Mouse (Mus musculus): Measurements from ENCODE around the gene Fanci. TPM values are rescaled to one million over a fixed set of nuclear protein-coding genes. Genes with fewer than 3 reads are reported as not detected.
A peak's percentile ranks its signal among the peaks of the same experiment; 100 is the strongest.

Fanci gene
- polyA plus RNA-seq, 1 experiment from 2014 or later, result 25.5 TPM

DNA sequence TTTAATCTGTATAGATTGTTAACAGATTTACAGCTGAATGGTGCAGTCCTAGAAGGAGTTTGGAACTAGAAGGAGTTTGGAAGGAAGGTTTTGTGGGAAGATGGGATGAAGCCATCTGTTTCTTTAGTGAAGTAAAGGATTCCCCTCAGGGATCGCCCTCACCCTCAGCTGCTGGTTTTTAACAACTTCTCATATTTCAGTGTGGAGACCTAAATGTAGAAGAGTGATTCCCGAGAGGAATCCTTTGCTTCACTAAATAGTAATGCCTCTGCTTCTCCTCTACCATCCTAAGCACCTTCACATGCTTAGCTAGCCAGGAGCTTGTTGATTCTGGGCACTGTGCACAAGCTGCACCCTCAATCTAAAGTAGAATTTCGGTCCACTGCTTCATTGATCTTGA, 258 bp upstream of the Fanci start:
- no peak for DNase-seq (ENCODE audit: extremely low spot score, low spot score)
- Histone ChIP-seq H3K27me3 (ENCODE audit: poor library complexity, severe bottlenecking) (0 out of 2 replicates have a peak, but pooled peaks cover 4% of the 10 kb centered on the region), H3K9me3 (no peaks in the 10 kb centered on the region), H3K36me3 (replicated peaks) (peaks cover 7% of the 10 kb centered on the region), H3K4me3 (peak overlapping the region; percentile 74), H3K4me1 (peaks cover 58% of the 10 kb centered on the region), H3K27ac (peak overlapping the region; percentile 98)
- WGBS, result 11% methylated on average over 3 of the region's 3 CpGs

DNA sequence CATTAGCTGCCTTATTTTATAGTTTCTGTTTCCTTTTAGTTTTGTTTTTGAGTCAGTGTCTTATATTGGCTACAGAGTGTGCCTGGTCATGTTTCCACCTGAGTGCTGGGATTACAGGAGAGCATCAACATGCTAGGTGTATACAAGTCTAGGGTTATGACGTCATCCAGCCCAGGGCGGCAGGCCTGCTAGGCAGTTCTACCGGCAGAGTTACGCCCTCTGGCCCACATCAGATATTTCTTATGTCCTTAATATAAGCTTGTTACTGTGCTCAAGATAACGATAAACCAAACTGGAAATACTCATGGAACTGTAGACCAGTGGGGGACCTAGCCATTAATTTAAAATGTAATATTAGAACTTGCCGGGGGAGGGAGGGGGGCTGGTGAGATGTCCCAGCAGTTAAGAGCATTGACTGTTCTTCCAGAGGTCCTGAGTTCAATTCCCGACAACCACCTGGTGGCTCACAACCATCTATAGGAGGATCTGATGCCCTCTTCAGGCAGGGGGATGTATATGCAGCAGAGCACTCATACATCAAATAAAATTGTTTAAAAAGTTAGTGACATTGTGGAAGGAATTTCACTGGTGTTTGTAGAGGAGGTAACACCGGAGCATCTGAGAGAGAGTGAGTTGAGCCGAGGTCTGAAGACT, 1.3 kb downstream of the Fanci start:
- WGBS, result 66% methylated on average over 9 of the region's 9 CpGs
- no peak for DNase-seq (ENCODE audit: extremely low spot score, low spot score)
- H3K9me3 ChIP-seq, result no peaks in the 10 kb centered on the region
- H3K4me3 ChIP-seq, result peak overlapping the region; percentile 74
- H3K27me3 ChIP-seq (ENCODE audit: poor library complexity, severe bottlenecking), result no peaks in the 10 kb centered on the region
- H3K4me1 ChIP-seq, result peaks cover 43% of the 10 kb centered on the region
- H3K27ac ChIP-seq, result peak overlapping the region; percentile 98
- H3K36me3 ChIP-seq (replicated peaks), result peaks cover 19% of the 10 kb centered on the region

DNA sequence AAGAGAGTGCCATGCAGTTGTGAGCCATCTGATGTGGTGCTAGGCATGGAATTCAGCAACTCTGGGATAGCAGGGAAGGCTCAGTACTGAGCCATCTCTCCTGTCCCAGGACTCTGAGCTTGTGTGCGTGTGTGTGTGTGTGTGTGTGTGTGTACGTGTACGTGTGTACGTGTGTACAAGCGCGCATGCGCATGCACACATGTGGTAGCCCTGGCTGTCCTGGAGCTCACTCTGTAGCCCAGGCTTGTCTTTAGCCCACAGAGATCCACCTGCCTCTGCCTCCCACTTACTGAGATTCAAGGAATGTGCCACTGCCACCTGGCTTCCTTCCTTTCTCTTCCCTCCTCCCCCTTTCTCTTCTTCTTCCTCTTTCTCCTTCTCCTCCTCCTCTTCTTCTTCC, 2.2 kb downstream of the Fanci start:
- no peaks in the 10 kb centered on the region for H3K27me3 ChIP-seq (ENCODE audit: poor library complexity, severe bottlenecking)
- DNase-seq (ENCODE audit: extremely low spot score, low spot score), result no peak
- peaks cover 22% of the 10 kb centered on the region for H3K36me3 ChIP-seq (replicated peaks)
- no peak overlapping the region for H3K27ac ChIP-seq
- no peaks in the 10 kb centered on the region for H3K9me3 ChIP-seq
- H3K4me1 ChIP-seq, result peaks cover 33% of the 10 kb centered on the region
- no peak overlapping the region for H3K4me3 ChIP-seq
- 96% methylated on average over 7 of the region's 7 CpGs for WGBS

DNA sequence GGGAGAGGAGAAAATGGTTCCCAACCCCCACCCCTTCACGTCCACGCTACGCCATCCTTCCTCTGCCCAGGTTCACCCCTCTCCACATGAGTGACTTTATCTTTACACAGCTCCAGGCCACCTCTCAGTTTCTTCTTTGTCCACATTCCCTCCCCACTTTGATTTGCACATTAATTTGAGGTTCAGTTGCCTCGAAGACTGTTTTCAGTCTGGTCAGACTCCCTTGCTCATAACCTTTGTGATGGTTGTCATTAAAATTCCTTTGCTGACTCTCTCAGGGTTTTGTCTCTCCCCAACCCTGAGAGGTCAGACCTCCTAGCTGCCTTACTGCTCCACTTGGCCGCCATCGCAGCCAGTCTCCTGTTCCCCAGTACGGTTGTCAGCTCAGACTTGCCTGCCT, 2.9 kb downstream of the Fanci start:
- H3K36me3 ChIP-seq (replicated peaks), result peaks cover 28% of the 10 kb centered on the region
- no peak overlapping the region for H3K27ac ChIP-seq
- DNase-seq (ENCODE audit: extremely low spot score, low spot score), result no peak
- H3K4me3 ChIP-seq, result no peak overlapping the region
- peaks cover 33% of the 10 kb centered on the region for H3K4me1 ChIP-seq
- WGBS, result 67% methylated on average over 7 of the region's 7 CpGs
- no peaks in the 10 kb centered on the region for H3K27me3 ChIP-seq (ENCODE audit: poor library complexity, severe bottlenecking)
- no peaks in the 10 kb centered on the region for H3K9me3 ChIP-seq

DNA sequence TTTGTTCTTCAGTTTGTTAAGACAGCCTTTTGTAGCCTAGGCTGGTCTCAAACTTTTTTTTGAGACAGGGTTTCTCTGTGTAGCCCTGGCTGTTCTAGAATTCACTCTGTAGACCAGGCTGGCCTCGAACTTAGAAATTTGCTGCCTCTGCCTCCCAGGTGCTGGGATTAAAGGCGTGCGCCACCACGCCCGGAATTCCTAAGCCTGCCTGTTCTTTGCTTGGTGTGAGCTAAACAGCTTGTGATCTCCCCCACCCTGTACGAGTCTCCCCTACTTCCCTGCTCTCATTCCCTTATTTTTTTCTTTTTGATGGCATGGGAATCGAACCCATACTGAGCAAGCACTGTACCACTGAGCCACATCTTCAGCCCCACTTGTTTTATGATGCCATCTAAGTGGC, 3.5 kb downstream of the Fanci start:
- no peak for DNase-seq (ENCODE audit: extremely low spot score, low spot score)
- no peaks in the 10 kb centered on the region for H3K27me3 ChIP-seq (ENCODE audit: poor library complexity, severe bottlenecking)
- H3K4me3 ChIP-seq, result no peak overlapping the region
- H3K4me1 ChIP-seq, result peaks cover 33% of the 10 kb centered on the region
- 87% methylated on average over 7 of the region's 7 CpGs for WGBS
- no peaks in the 10 kb centered on the region for H3K9me3 ChIP-seq
- H3K36me3 ChIP-seq (replicated peaks), result peaks cover 33% of the 10 kb centered on the region
- H3K27ac ChIP-seq, result no peak overlapping the region

DNA sequence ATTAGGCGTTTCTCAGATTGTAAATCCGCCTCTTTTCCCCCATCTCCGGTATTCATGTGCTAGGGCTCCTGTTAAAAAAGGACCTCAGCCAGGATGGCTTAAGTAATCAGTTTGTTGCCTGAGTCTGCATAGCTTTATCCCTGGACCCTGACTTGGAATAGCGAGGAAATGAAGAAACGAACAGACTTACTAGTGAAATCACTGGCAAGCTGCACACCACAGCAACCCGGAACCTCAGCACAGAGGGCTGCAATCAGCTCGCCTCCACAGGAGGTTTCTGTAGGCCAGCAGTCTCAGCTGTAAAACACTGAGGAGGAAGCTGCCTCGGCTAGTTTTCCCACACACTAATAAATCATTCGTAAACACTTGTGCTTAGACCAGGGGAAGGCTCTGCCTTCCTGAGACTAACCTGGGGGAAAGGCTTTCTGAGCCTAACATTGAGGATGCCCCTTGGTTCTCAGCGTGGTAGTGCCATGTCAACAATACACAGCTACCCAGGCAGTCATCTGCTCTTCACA, 5.8 kb downstream of the Fanci start:
- 93% methylated on average over 10 of the region's 10 CpGs for WGBS
- H3K36me3 ChIP-seq (replicated peaks), result peaks cover 47% of the 10 kb centered on the region
- no peak overlapping the region for H3K27ac ChIP-seq
- no peaks in the 10 kb centered on the region for H3K9me3 ChIP-seq
- no peaks in the 10 kb centered on the region for H3K27me3 ChIP-seq (ENCODE audit: poor library complexity, severe bottlenecking)
- DNase-seq (ENCODE audit: extremely low spot score, low spot score), result no peak
- H3K4me3 ChIP-seq, result no peak overlapping the region
- H3K4me1 ChIP-seq, result peaks cover 25% of the 10 kb centered on the region

DNA sequence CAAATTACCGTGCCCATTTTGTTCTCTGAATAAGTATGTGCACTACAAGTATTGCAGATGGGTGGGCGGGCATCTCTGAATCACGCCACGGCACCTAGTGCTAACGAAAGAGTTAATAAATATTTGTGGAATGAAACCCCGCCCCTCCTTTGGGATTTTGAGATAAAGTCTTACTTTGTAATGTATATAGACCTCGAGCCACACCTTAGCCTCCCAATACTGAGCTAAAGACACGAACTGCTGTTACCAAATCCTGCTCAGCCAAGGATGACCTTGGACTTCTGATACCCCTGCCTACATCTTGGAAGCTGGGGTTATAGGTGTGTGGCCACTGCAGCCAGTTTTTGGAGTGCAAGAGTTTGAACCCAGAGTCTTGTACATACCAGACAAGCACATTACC, 6.7 kb downstream of the Fanci start:
- H3K27me3 ChIP-seq (ENCODE audit: poor library complexity, severe bottlenecking), result no peaks in the 10 kb centered on the region
- no peak for DNase-seq (ENCODE audit: extremely low spot score, low spot score)
- H3K4me3 ChIP-seq, result no peak overlapping the region
- no peaks in the 10 kb centered on the region for H3K9me3 ChIP-seq
- no peak overlapping the region for H3K27ac ChIP-seq
- H3K36me3 ChIP-seq (replicated peaks), result peaks cover 56% of the 10 kb centered on the region
- H3K4me1 ChIP-seq, result peaks cover 16% of the 10 kb centered on the region
- 93% methylated on average over 8 of the region's 8 CpGs for WGBS

DNA sequence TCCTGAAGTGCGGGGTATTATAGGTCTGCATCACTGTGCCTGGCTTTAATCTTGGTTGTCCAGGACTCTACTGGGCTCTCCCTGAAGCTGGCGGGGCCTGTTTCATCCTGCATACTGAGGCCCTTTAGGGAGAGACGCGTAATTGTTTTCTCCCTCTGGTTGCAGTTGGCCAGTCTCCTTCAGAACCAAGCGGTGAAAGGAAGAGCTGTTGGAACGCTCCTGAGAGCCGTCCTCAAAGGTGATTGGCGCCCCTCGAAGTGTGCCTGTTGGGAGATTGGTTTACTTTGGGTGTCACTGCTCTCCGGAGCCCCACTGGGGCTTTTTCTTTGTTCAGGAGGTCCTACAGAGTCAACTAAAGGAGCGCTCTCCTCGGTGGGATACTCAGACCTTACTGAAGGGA, 7.2 kb downstream of the Fanci start:
- H3K27me3 ChIP-seq (ENCODE audit: poor library complexity, severe bottlenecking), result no peaks in the 10 kb centered on the region
- no peaks in the 10 kb centered on the region for H3K9me3 ChIP-seq
- 78% methylated on average over 12 of the region's 12 CpGs for WGBS
- H3K4me1 ChIP-seq, result peaks cover 13% of the 10 kb centered on the region
- no peak for DNase-seq (ENCODE audit: extremely low spot score, low spot score)
- peaks cover 58% of the 10 kb centered on the region for H3K36me3 ChIP-seq (replicated peaks)
- H3K27ac ChIP-seq, result no peak overlapping the region
- no peak overlapping the region for H3K4me3 ChIP-seq

DNA sequence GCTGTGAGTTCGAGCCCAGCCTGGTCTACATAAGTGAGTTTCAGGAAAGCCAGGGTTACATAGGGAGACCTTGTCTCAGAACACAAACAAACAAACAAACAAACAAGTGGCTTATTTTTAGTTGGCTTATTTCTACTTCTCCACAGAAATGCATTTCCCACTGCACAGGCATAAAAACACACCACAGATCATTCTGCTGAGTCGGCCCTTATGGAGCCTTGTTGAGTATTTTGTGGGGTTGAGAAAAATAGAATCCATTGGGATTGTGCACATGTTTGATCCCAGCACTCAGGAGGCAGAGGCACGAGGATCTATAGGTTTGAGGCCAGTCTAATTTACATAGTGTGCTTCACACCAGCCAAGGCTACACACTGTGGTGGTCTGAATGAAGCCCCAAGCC, 8.6 kb downstream of the Fanci start:
- WGBS, result 90% methylated on average over 3 of the region's 3 CpGs
- Histone ChIP-seq H3K36me3 (replicated peaks) (peaks cover 59% of the 10 kb centered on the region), H3K9me3 (no peaks in the 10 kb centered on the region), H3K27ac (no peak overlapping the region), H3K27me3 (ENCODE audit: poor library complexity, severe bottlenecking) (no peaks in the 10 kb centered on the region), H3K4me1 (no peaks in the 10 kb centered on the region), H3K4me3 (no peak overlapping the region)
- DNase-seq (ENCODE audit: extremely low spot score, low spot score), result no peak

DNA sequence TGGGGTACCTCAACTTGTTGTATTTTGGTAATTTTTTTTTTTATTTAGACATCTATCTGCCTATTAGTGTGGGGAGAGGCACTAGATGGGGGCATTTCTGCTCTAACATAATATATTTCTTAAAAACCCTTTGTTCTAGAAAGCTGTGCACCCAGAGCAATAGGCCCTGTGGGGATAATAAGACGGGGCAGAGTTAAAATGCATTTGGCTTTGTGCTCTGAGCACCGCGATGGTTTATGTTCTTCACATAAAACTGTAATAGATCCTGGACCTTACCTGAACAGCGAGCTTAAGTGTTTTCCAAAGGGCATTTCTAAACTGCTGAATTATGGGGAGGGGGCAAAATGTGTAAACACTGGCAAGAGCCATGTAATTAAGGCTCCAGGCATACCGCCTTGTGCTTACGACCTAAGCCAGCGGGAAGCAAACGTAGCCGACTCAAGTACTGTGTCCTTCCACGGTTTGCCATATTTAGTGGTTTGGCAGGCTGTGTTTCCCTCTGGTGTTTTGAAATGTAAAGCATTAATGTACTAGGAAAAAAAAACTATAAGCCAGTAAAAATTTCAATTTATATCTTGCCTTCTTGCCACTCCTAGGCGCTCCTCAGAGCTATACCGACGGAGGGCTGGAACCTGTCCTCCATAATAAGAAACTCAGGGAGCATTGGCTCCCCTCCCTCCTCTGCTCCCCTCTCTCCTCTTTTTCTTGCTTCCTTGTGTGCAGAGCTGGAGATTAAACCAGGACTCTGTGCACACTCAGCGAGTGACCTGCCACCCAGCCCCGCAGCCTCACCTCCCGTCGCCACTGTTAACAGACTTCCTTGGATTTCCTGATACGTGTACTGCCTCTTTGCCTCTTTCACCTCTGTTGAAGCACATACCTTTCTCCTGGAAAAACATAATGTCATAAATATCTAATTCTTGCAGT, 23.0 kb downstream of the Fanci start:
- WGBS, result 92% methylated on average over 18 of the region's 18 CpGs

DNA sequence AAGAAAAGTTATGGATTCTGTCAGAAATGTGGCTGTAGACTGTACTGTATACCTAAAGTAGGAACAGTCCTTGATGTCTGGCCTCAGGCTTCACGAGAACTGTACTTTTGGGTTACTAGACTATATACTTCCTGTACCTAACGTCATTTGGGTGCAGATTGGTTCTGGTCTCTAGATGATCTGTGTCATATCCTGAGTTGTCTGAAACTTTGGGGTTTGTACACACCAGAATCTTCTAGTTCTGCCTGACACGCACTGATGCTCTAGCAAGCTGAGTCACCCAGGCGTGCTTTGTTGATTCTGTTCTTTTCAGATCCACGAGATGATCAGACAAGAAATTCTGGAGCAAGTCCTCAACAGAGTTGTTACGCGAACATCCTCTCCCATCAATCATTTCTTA, 28.2 kb downstream of the Fanci start:
- H3K36me3 ChIP-seq (replicated peaks), result peaks cover 80% of the 10 kb centered on the region
- WGBS, result 92% methylated on average over 7 of the region's 7 CpGs
- H3K4me3 ChIP-seq, result no peak overlapping the region

More for the DNA sequence above, 23.0 kb downstream of the Fanci start:
- H3K4me3 ChIP-seq, result no peak overlapping the region
- peaks cover 62% of the 10 kb centered on the region for H3K36me3 ChIP-seq (replicated peaks)
- H3K27ac ChIP-seq, result no peak overlapping the region
- H3K4me1 ChIP-seq, result 0 out of 2 replicates have a peak, but pooled peaks cover 4% of the 10 kb centered on the region
- no peak for DNase-seq (ENCODE audit: extremely low spot score, low spot score)
- H3K9me3 ChIP-seq, result no peaks in the 10 kb centered on the region
- H3K27me3 ChIP-seq (ENCODE audit: poor library complexity, severe bottlenecking), result no peaks in the 10 kb centered on the region

DNA sequence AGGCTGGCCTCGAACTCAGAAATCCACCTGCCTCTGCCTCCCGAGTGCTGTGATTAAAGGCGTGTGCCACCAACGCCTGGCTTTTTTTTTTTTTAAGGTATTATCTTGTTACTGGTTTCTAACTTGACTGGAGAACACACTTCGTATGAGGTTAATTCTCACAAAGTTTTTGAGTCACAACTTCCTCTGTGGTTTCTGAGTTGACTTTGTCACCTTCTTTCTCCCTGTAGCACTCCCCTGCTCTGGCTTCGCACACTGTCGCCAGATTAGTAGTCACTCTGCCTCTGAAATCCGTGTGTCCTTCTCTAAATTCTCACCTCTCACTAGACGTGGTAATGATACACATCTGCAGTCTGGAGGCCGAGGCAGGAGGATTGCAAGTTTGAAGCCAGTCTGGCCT, 31.1 kb downstream of the Fanci start:
- DNase-seq (ENCODE audit: extremely low spot score, low spot score), result no peak
- Histone ChIP-seq H3K4me3 (no peak overlapping the region), H3K9me3 (no peaks in the 10 kb centered on the region), H3K27ac (no peak overlapping the region), H3K36me3 (replicated peaks) (peaks cover 81% of the 10 kb centered on the region), H3K4me1 (peaks cover 4% of the 10 kb centered on the region; the same call in 1 of the 2 replicates), H3K27me3 (ENCODE audit: poor library complexity, severe bottlenecking) (no peaks in the 10 kb centered on the region)
- 92% methylated on average over 10 of the region's 10 CpGs for WGBS

More for the DNA sequence above, 28.2 kb downstream of the Fanci start:
- no peak overlapping the region for H3K27ac ChIP-seq
- no peak for DNase-seq (ENCODE audit: extremely low spot score, low spot score)
- H3K27me3 ChIP-seq (ENCODE audit: poor library complexity, severe bottlenecking), result no peaks in the 10 kb centered on the region
- H3K4me1 ChIP-seq, result no peaks in the 10 kb centered on the region
- no peaks in the 10 kb centered on the region for H3K9me3 ChIP-seq

DNA sequence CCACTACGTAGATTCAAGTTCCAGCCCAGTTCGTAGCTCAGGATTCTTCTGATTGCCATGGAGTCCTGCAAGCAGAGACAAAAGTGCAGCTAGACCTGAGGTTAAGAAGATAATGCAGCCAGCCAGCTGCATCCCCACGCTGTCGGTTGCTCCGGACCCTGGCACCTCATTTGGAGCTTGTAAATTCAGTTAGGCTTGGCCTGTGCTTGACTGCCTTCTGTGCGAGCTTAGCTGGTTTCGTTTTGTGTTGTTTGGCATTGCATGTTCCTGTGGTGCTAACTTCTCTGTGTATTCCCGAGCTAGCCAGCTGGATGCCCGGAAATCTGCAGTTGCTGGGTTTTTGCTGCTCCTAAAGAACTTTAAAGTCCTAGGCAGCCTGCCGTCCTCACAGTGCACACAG, 34.1 kb downstream of the Fanci start:
- Histone ChIP-seq H3K27me3 (ENCODE audit: poor library complexity, severe bottlenecking) (no peaks in the 10 kb centered on the region), H3K9me3 (no peaks in the 10 kb centered on the region), H3K4me3 (no peak overlapping the region), H3K36me3 (replicated peaks) (peaks cover 57% of the 10 kb centered on the region), H3K27ac (no peak overlapping the region), H3K4me1 (peaks cover 9% of the 10 kb centered on the region; the same call in 1 of the 2 replicates)
- DNase-seq (ENCODE audit: extremely low spot score, low spot score), result no peak
- 87% methylated on average over 10 of the region's 10 CpGs for WGBS

Data from forebrain, embryonic 10.5 days (tissue).